Mouse (Mus musculus): ENCODE measurements around the gene Cfdp1. TPM values are rescaled to one million over a fixed set of nuclear protein-coding genes. Genes with fewer than 3 reads are reported as not detected.

The Cfdp1 gene
- polyA plus RNA-seq, 1 experiment from 2014 or later = 260 TPM

GRCm38 (mm10) chr8:111765616-111766015, 88.5 kb downstream of the Cfdp1 start:
- no peak for ATAC-seq (ENCODE audit: insufficient number of reproducible peaks, insufficient read depth, low FRiP score, low TSS enrichment, low read depth)

GRCm38 (mm10) chr8:111765096-111765495, 89.0 kb downstream of the Cfdp1 start:
- Histone ChIP-seq H3K9me3 (no peaks in the 10 kb centered on the region), H3K9ac (no peak overlapping the region), H3K36me3 (peaks cover 30% of the 10 kb centered on the region), H3K4me1 (peaks cover 15% of the 10 kb centered on the region), H3K4me2 (no peak overlapping the region), H3K27me3 (no peaks in the 10 kb centered on the region), H3K27ac (no peak overlapping the region), H3K4me3 (no peak overlapping the region)
- WGBS = 94% methylated on average over 9 of the region's 9 CpGs
- no peak for ATAC-seq (ENCODE audit: insufficient number of reproducible peaks, insufficient read depth, low FRiP score, low TSS enrichment, low read depth)

More at GRCm38 (mm10) chr8:111765616-111766015, 88.5 kb downstream of the Cfdp1 start:
- no peak overlapping the region for H3K27ac ChIP-seq
- H3K9ac ChIP-seq = no peak overlapping the region
- peaks cover 30% of the 10 kb centered on the region for H3K36me3 ChIP-seq
- H3K4me1 ChIP-seq = peaks cover 18% of the 10 kb centered on the region
- H3K9me3 ChIP-seq = no peaks in the 10 kb centered on the region
- H3K4me3 ChIP-seq = no peak overlapping the region
- 85% methylated on average over 4 of the region's 4 CpGs for WGBS
- no peak overlapping the region for H3K4me2 ChIP-seq
- no peaks in the 10 kb centered on the region for H3K27me3 ChIP-seq

DNA sequence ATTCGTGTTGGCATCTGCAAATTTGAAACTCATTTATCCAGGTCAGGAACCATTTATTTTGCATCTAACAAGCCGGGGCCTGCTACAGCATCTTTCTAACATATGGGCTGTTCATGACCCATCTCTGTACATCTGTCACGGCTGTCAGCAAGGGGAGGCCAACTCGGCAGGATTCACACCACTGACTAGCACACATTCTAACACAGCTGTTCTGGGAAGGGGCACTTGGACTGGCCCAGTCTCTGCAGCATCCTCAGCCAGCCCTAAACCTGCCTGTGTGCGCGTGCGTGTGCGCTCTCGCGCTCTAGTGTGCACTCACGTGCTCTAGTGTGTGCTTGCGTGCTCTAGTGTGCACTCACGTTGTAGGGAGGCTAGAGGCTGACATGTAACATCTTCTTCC, 93.4 kb downstream of the Cfdp1 start:
- no peaks in the 10 kb centered on the region for H3K9me3 ChIP-seq
- H3K27ac ChIP-seq = no peak overlapping the region
- H3K4me2 ChIP-seq = no peak overlapping the region
- no peak overlapping the region for H3K9ac ChIP-seq
- no peaks in the 10 kb centered on the region for H3K27me3 ChIP-seq
- peaks cover 7% of the 10 kb centered on the region for H3K36me3 ChIP-seq
- no peak overlapping the region for H3K4me3 ChIP-seq
- 0 out of 2 replicates have a peak, but pooled peaks cover 3% of the 10 kb centered on the region for H3K4me1 ChIP-seq
- ATAC-seq (ENCODE audit: insufficient number of reproducible peaks, insufficient read depth, low FRiP score, low TSS enrichment, low read depth) = no peak
- 77% methylated on average over 13 of the region's 13 CpGs for WGBS

DNA sequence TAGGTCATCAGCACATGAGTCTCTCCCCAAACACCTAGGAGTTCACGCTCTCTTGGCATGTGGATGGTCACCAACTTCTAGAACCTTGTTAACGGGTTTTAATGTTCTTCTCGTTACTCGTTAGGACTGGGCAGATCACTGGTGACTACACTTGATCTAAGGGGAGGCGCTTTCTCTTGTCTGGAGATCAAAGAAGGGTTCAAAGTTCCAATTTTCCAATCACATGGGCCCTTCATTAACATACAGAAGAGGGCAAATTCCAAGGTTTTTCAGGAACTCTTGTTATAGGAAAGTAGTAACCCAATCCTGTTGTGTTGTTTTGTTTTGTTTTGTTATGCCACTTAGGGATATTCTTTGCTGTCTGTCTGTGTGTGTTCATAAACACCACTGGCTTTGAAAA, 95.3 kb downstream of the Cfdp1 start:
- Histone ChIP-seq H3K36me3 (no peaks in the 10 kb centered on the region), H3K4me2 (no peak overlapping the region), H3K27ac (no peak overlapping the region), H3K9me3 (no peaks in the 10 kb centered on the region), H3K9ac (no peak overlapping the region), H3K27me3 (no peaks in the 10 kb centered on the region), H3K4me3 (no peak overlapping the region), H3K4me1 (0 out of 2 replicates have a peak, but pooled peaks cover 3% of the 10 kb centered on the region)
- WGBS = 87% methylated on average over 5 of the region's 5 CpGs
- no peak for ATAC-seq (ENCODE audit: insufficient number of reproducible peaks, insufficient read depth, low FRiP score, low TSS enrichment, low read depth)

GRCm38 (mm10) chr8:111757599-111757998, 96.5 kb downstream of the Cfdp1 start:
- no peak overlapping the region for H3K9ac ChIP-seq
- no peak overlapping the region for H3K27ac ChIP-seq
- no peaks in the 10 kb centered on the region for H3K9me3 ChIP-seq
- H3K4me1 ChIP-seq = 0 out of 2 replicates have a peak, but pooled peaks cover 3% of the 10 kb centered on the region
- 90% methylated on average over 9 of the region's 9 CpGs for WGBS
- H3K4me3 ChIP-seq = no peak overlapping the region
- H3K36me3 ChIP-seq = no peaks in the 10 kb centered on the region
- no peak for ATAC-seq (ENCODE audit: insufficient number of reproducible peaks, insufficient read depth, low FRiP score, low TSS enrichment, low read depth)
- no peak overlapping the region for H3K4me2 ChIP-seq
- no peaks in the 10 kb centered on the region for H3K27me3 ChIP-seq

GRCm38 (mm10) chr8:111754736-111755135, 99.4 kb downstream of the Cfdp1 start:
- Histone ChIP-seq H3K36me3 (no peaks in the 10 kb centered on the region), H3K9ac (no peak overlapping the region), H3K27me3 (no peaks in the 10 kb centered on the region), H3K27ac (no peak overlapping the region), H3K9me3 (no peaks in the 10 kb centered on the region), H3K4me2 (no peak overlapping the region), H3K4me1 (no peaks in the 10 kb centered on the region), H3K4me3 (no peak overlapping the region)
- ATAC-seq (ENCODE audit: insufficient number of reproducible peaks, insufficient read depth, low FRiP score, low TSS enrichment, low read depth) = no peak
- WGBS = 86% methylated on average over 6 of the region's 6 CpGs

GRCm38 (mm10) chr8:111754088-111754487, 100.0 kb downstream of the Cfdp1 start:
- no peak overlapping the region for H3K4me2 ChIP-seq
- no peak overlapping the region for H3K9ac ChIP-seq
- H3K9me3 ChIP-seq = no peaks in the 10 kb centered on the region
- no peaks in the 10 kb centered on the region for H3K4me1 ChIP-seq
- no peak for ATAC-seq (ENCODE audit: insufficient number of reproducible peaks, insufficient read depth, low FRiP score, low TSS enrichment, low read depth)
- no peaks in the 10 kb centered on the region for H3K36me3 ChIP-seq
- 55% methylated on average over 2 of the region's 2 CpGs for WGBS
- no peak overlapping the region for H3K27ac ChIP-seq
- H3K27me3 ChIP-seq = no peaks in the 10 kb centered on the region
- no peak overlapping the region for H3K4me3 ChIP-seq

GRCm38 (mm10) chr8:111748766-111749165, 105.3 kb downstream of the Cfdp1 start:
- H3K36me3 ChIP-seq = no peaks in the 10 kb centered on the region
- H3K9me3 ChIP-seq = no peaks in the 10 kb centered on the region
- H3K27ac ChIP-seq = no peak overlapping the region

DNA sequence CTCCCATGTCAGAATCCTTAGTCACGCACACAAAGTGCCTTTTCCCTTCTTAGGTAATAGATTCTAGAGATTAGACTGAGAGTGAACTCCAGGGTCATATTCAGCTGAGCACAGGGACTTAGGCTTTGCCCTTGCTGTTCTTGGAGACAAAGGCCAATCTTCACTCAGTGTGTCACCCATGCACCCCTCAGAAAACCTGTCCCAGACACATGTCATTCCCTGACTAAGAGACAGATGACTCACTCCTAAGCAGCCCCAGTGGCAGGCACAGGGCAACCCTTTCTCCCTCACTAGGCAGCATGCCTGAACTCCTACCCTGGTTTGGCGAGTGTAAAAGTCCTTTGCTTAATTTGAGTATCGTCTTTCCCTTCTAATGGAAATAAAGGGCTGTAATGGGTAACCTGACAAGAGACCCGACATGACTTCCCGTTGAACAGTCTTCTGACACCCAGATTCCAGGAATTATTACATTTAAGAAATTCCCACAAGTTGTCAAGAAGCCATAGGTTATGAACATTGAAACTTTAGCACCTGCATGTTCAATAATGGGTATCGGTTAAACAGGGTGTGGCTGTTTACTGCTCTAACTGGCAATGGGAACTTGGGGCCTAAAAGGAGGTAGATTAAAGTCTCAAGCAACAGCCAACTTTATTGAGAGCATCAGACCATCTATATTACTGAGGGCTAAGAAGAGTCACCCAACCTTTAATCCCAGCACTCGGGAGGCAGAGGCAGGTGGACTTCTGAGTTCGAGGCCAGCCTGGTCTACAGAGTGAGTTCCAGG, 106.0 kb downstream of the Cfdp1 start:
- WGBS = 69% methylated on average over 8 of the region's 8 CpGs
- Histone ChIP-seq H3K27ac (no peak overlapping the region), H3K4me3 (no peak overlapping the region), H3K4me1 (peaks cover 25% of the 10 kb centered on the region), H3K4me2 (no peak overlapping the region), H3K9me3 (no peaks in the 10 kb centered on the region), H3K27me3 (no peaks in the 10 kb centered on the region), H3K9ac (no peak overlapping the region), H3K36me3 (no peaks in the 10 kb centered on the region)
- no peak for ATAC-seq (ENCODE audit: insufficient number of reproducible peaks, insufficient read depth, low FRiP score, low TSS enrichment, low read depth)

More at GRCm38 (mm10) chr8:111748766-111749165, 105.3 kb downstream of the Cfdp1 start:
- Histone ChIP-seq H3K4me3 (no peak overlapping the region), H3K4me2 (no peak overlapping the region), H3K9ac (no peak overlapping the region), H3K4me1 (peaks cover 24% of the 10 kb centered on the region), H3K27me3 (no peaks in the 10 kb centered on the region)
- WGBS = 50% methylated on average over 6 of the region's 6 CpGs
- no peak for ATAC-seq (ENCODE audit: insufficient number of reproducible peaks, insufficient read depth, low FRiP score, low TSS enrichment, low read depth)

- H3K27ac ChIP-seq = no peak overlapping the region
- H3K4me3 ChIP-seq = no peak overlapping the region
- WGBS = 81% methylated on average over 13 of the region's 13 CpGs
- H3K4me2 ChIP-seq = no peak overlapping the region
- H3K9me3 ChIP-seq = no peaks in the 10 kb centered on the region
- H3K27me3 ChIP-seq = no peaks in the 10 kb centered on the region
- H3K9ac ChIP-seq = no peak overlapping the region
- peaks cover 37% of the 10 kb centered on the region for H3K4me1 ChIP-seq
- no peaks in the 10 kb centered on the region for H3K36me3 ChIP-seq
- ATAC-seq (ENCODE audit: insufficient number of reproducible peaks, insufficient read depth, low FRiP score, low TSS enrichment, low read depth) = no peak
Measured at GRCm38 (mm10) chr8:111746582-111747465, 107.3 kb downstream of the Cfdp1 start.

- Histone ChIP-seq H3K9ac (peak overlapping the region; percentile 58; the same call in 1 of the 2 replicates), H3K27me3 (no peaks in the 10 kb centered on the region), H3K4me1 (peaks cover 47% of the 10 kb centered on the region), H3K36me3 (no peaks in the 10 kb centered on the region), H3K9me3 (no peaks in the 10 kb centered on the region), H3K4me2 (peak overlapping the region; percentile 57), H3K4me3 (peak overlapping the region; percentile 29), H3K27ac (no peak overlapping the region; the same call in 1 of the 2 replicates)
- no peak for ATAC-seq (ENCODE audit: insufficient number of reproducible peaks, insufficient read depth, low FRiP score, low TSS enrichment, low read depth)
- 5% methylated on average over 23 of the region's 23 CpGs for WGBS
Measured at GRCm38 (mm10) chr8:111745591-111746418, 108.3 kb downstream of the Cfdp1 start.

All from embryonic facial prominence, embryonic 13.5 days (tissue).